Mouse (Mus musculus): ENCODE data around the gene Kcnab3.

DNA sequence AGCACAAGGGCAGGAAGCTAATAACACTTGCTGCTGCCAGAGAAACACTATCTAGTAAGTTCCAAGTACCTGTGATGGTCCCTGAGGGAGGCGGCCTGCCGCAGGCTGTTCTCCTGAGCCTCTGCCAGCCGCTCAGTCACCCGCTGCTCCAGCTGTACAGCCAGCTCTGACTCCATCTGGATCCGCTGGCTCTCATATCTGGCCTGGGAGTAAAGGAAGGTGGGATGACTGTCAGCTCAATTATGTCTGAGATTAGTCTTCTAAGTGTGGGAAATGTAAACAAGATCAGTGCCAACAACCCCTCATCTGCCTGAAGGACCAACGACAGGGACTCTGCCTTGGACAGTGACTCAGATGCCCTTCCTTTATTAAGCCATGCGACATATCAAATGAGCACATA, 14.8 kb upstream of the Kcnab3 start:
- TF ChIP-seq CTCF (IDR thresholded peaks at IDR 0.05; ENCODE audit: control insufficient read depth, insufficient read depth, insufficient replicate concordance, low read depth, low read length) (no peak), POLR2A (IDR thresholded peaks at IDR 0.05; ENCODE audit: control insufficient read depth, low read depth, low read length) (no peak)

Measured in testis, adult 2 months (tissue).